Mouse (Mus musculus) CH12.LX (cell line): ENCODE data around the gene Gdf7.

Source experiments
- NELFE ChIP-seq: IDR thresholded peaks from 2 replicates; pipeline ENCODE4 v1.6.1; 2011; ENCODE audit warnings: low read depth, low read length, improper control_type of control experiment
- POLR2A ChIP-seq: IDR thresholded peaks from 2 replicates; pipeline ENCODE4 v1.6.1; 2011; ENCODE audit warnings: low read depth, mild to moderate bottlenecking, improper control_type of control experiment, low read length

- TF ChIP-seq POLR2A, result no peak
- peak; percentile 19; the same call in 1 of the 2 replicates for TF ChIP-seq NELFE
Observed at GRCm38 (mm10) chr12:8306432-8306831, 4.7 kb upstream of the Gdf7 start.
